Comparison of ENCODE assay signal across 7 mouse cellular contexts in the genomic region with DNA sequence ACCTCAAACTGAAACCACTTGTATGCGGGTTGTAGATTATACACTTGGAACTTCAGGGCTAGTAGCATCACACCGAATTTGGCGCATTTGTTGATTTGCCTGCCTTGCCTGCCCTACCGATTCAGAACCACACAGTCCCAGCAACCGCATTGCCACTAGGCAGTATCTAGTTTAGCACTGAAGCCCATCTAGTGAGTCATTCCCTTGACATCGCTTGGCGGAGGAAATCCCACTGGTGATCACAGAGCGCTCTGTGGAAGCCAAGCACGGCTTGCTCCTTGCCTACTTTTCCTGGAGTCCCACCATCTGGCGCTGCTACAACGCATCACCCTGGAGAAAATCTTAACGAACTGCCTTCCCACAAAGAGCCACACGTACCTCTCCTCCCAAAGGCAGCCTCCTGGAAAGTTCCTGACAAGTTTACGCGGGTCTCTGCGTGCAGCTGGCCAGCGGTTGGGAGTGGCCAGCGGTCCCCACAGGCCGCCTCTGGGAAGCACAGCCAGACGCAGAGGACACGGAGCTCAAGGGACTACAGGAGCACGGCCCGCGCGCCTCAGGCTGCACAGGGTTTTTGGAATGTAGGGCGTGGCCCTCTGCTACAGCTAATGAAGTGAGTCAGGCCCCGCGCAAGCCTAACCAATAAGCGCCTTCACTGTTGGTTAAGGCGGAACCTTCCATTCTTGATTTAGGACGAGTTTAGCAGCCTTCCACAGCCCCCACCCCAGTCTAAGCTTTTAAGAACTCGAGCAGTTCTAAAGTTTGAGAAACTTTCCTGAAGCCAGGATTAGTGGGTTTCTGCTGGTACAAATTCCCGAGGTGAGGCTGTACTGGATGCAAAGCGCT.
DNase-seq lines count a peak whose midpoint lies in the region; ATAC-seq and TF ChIP-seq lines count a peak whose summit lies in the region.

No protein-coding gene starts in this region.

- intact Hi-C loops in gastrocnemius, adult 2 months (cut with DNase I): loop anchor here (5.0 to 10.0 kb wide), 3 partner anchors 86 to 112 kb away; no protein-coding TSS in a partner anchor
- intact Hi-C loops in left cerebral cortex, postnatal 25 days (cut with DNase I): no loop called here

- H3K27me3 ChIP-seq in hindbrain, postnatal 0 days (ENCODE audit: insufficient read depth, low read length): no peaks in the 10 kb centered on the region

- no peaks in the 10 kb centered on the region for H3K4me1 ChIP-seq in hindbrain, postnatal 0 days (ENCODE audit: insufficient read depth, low read length)

- no peaks in the 10 kb centered on the region for H3K36me3 ChIP-seq in hindbrain, postnatal 0 days (ENCODE audit: insufficient read depth, low read length)

- H3K9ac ChIP-seq in hindbrain, postnatal 0 days (replicated peaks; ENCODE audit: low read length): no peak overlapping the region; the same call in 1 of the 2 replicates

- no peaks in the 10 kb centered on the region for H3K9me3 ChIP-seq in hindbrain, postnatal 0 days (ENCODE audit: low read length)

- 7% methylated on average over 34 of the region's 34 CpGs for WGBS in hindbrain, postnatal 0 days

- peak; percentile 35; the same call in 1 of the 2 replicates for TF ChIP-seq CTCF in gastrocnemius, adult 2 months (IDR thresholded peaks at IDR 0.05)
- TF ChIP-seq CTCF in hindbrain, postnatal 0 days (IDR thresholded peaks at IDR 0.05; ENCODE audit: low read depth): peak; percentile 21

- peak; percentile 86 for ATAC-seq in hindbrain, postnatal 0 days

- DNase-seq in adipocyte (ENCODE audit: low spot score): peak; percentile 89
- DNase-seq in cerebellum, postnatal 36 days: peak; percentile 32 to 49
- peak; percentile 92 for DNase-seq in gastrocnemius, adult 2 months
- peak; percentile 56 for DNase-seq in hindbrain, postnatal 0 days (ENCODE audit: low spot score)
- peak; percentile 50 to 88 for DNase-seq in left cerebral cortex, postnatal 25 days (ENCODE audit: low spot score in 2 of 2)
- DNase-seq in mesoderm, embryonic 11.5 days (ENCODE audit: low read depth, low spot score): peak; percentile 90
- peak; percentile 83 for DNase-seq in skeletal muscle tissue, adult 2 months (ENCODE audit: low read depth, low spot score)

- H3K27ac ChIP-seq in gastrocnemius, adult 2 months: peak overlapping the region; percentile 89
- peak overlapping the region; percentile 34; the same call in 1 of the 2 replicates for H3K27ac ChIP-seq in hindbrain, postnatal 0 days

- H3K4me3 ChIP-seq in gastrocnemius, adult 2 months: peak overlapping the region; percentile 72
- peak overlapping the region; percentile 32 for H3K4me3 ChIP-seq in hindbrain, postnatal 0 days (ENCODE audit: low read length)

- H3K4me2 ChIP-seq in hindbrain, postnatal 0 days (ENCODE audit: low read depth, low read length): peak overlapping the region; percentile 51

Comparison
In these comparisons a context has a peak if more than half of its experiments do, and no peak if none do; other contexts are left out.
1. Peak in every context shown above with its lines: DNase-seq, ATAC-seq, H3K4me3 ChIP-seq and H3K27ac ChIP-seq.
2. DNase-seq: peak in every context shown above with its lines; median percentile 92 in gastrocnemius, adult 2 months; 90 in mesoderm, embryonic 11.5 days; 89 in adipocyte; 83 in skeletal muscle tissue, adult 2 months; 69 in left cerebral cortex, postnatal 25 days; 56 in hindbrain, postnatal 0 days; 40 in cerebellum, postnatal 36 days.